Mouse (Mus musculus) small intestine, adult 2 months (tissue): ENCODE measurements around the gene Pawr. TPM values are rescaled to one million over a fixed set of nuclear protein-coding genes. Genes with fewer than 3 reads are reported as not detected.
"Not testable (repeated sequence)": the region's sequence is repeated elsewhere in the genome, so short reads cannot be mapped to it uniquely, and the experiment has no call there.

Experiments
- H3K27ac ChIP-seq: fragments of 200-500 bp; 2 replicates; pipeline ENCODE4 v1.5.1; 2012; ENCODE audit warnings: low read depth, low read length, control low read depth, inconsistent platforms; ENCODE audit not compliant: insufficient read depth
- H3K27me3 ChIP-seq: fragments of 200-500 bp; 2 replicates; pipeline ENCODE4 v1.6.1; 2012; ENCODE audit warnings: mild to moderate bottlenecking, moderate library complexity, low read length, inconsistent platforms; ENCODE audit not compliant: control insufficient read depth, insufficient read depth
- H3K36me3 ChIP-seq: fragments of 200-500 bp; 2 replicates; pipeline ENCODE4 v1.6.1; 2012; ENCODE audit warnings: mild to moderate bottlenecking, low read length, control low read depth, inconsistent platforms; ENCODE audit not compliant: control insufficient read depth, insufficient read depth
- H3K4me1 ChIP-seq: fragments of 200-500 bp; 2 replicates; pipeline ENCODE4 v1.6.1; 2012; ENCODE audit warnings: low read length, inconsistent platforms, mixed read lengths; ENCODE audit not compliant: control insufficient read depth, insufficient read depth, insufficient read length
- H3K4me3 ChIP-seq: fragments of 200-500 bp; 2 replicates; pipeline ENCODE4 v1.5.1; 2012; ENCODE audit warnings: low read depth, mild to moderate bottlenecking, control low read depth, inconsistent platforms, low read length, moderate library complexity
- CTCF ChIP-seq: fragments of 200-500 bp; IDR thresholded peaks from 2 replicates; pipeline ENCODE4 v1.5.1; 2012; ENCODE audit warnings: low read depth, mild to moderate bottlenecking, control low read depth, inconsistent platforms, low read length, moderate library complexity, mixed read lengths; ENCODE audit not compliant: insufficient replicate concordance, insufficient read length; ENCODE audit errors: extremely low read depth
- POLR2A ChIP-seq: fragments of 200-500 bp; IDR thresholded peaks from 2 replicates; pipeline ENCODE4 v1.6.1; 2012; ENCODE audit warnings: low read depth, mild to moderate bottlenecking, control low read depth, inconsistent platforms, low read length, moderate library complexity
- WGBS: fragments of 180-500 bp; shearing (Covaris S2); methylation state at CpG from one replicate; pipeline ENCODE4 v1.1.7; 2018; 5-methylcytosine and 5-hydroxymethylcytosine counted together
- polyA plus RNA-seq: library from polyadenylated mRNA; depleted of rRNA; stranded (reverse); fragments of >200 nt; gene quantifications from 2 replicates; pipeline ENCODE4 v1.2.3, GENCODE M21; 2012

The Pawr gene
- polyA plus RNA-seq, 1 experiment: 31.8 TPM

GRCm38 (mm10) chr10:108435616-108436015, 103.7 kb downstream of the Pawr start:
- H3K4me3 ChIP-seq: no peak overlapping the region
- peaks cover 3% of the 10 kb centered on the region; the same call in 1 of the 2 replicates for H3K4me1 ChIP-seq
- no peaks in the 10 kb centered on the region for H3K36me3 ChIP-seq
- H3K27me3 ChIP-seq: no peaks in the 10 kb centered on the region
- WGBS: 9% methylated on average over 5 of the region's 5 CpGs
- TF ChIP-seq CTCF: peak; percentile 20; the same call in 1 of the 2 replicates
- no peak for TF ChIP-seq POLR2A
- no peak overlapping the region for H3K27ac ChIP-seq

GRCm38 (mm10) chr10:108436365-108436764, 104.4 kb downstream of the Pawr start:
- H3K4me1 ChIP-seq: peaks cover 6% of the 10 kb centered on the region; the same call in 1 of the 2 replicates
- no peak overlapping the region for H3K4me3 ChIP-seq
- WGBS: 43% methylated on average over 8 of the region's 8 CpGs
- no peaks in the 10 kb centered on the region for H3K27me3 ChIP-seq
- no peak overlapping the region for H3K27ac ChIP-seq
- no peaks in the 10 kb centered on the region for H3K36me3 ChIP-seq
- TF ChIP-seq CTCF (no peak), POLR2A (no peak)

GRCm38 (mm10) chr10:108440251-108440650, 108.3 kb downstream of the Pawr start:
- not testable (repeated sequence) for H3K4me1 ChIP-seq, H3K4me3 ChIP-seq, H3K27me3 ChIP-seq, H3K27ac ChIP-seq, H3K36me3 ChIP-seq
- 89% methylated on average over 5 of the region's 5 CpGs for WGBS

GRCm38 (mm10) chr10:108443931-108444876, 112.3 kb downstream of the Pawr start:
- Histone ChIP-seq H3K4me1 (peaks cover 15% of the 10 kb centered on the region), H3K27ac (peak overlapping the region; percentile 72; the same call in 1 of the 2 replicates), H3K27me3 (no peaks in the 10 kb centered on the region), H3K36me3 (no peaks in the 10 kb centered on the region), H3K4me3 (peak overlapping the region; percentile 12; the same call in 1 of the 2 replicates)
- 56% methylated on average over 19 of the region's 19 CpGs for WGBS
- TF ChIP-seq CTCF (no peak), POLR2A (no peak)

- Histone ChIP-seq H3K27ac (peak overlapping the region; percentile 72), H3K4me1 (peaks cover 15% of the 10 kb centered on the region), H3K27me3 (no peaks in the 10 kb centered on the region), H3K4me3 (no peak overlapping the region), H3K36me3 (no peaks in the 10 kb centered on the region)
- WGBS: 14% methylated on average over 4 of the region's 4 CpGs
- TF ChIP-seq POLR2A (no peak), CTCF (no peak)
Observed at GRCm38 (mm10) chr10:108445123-108445522, 113.2 kb downstream of the Pawr start.

GRCm38 (mm10) chr10:108445606-108446005, 113.7 kb downstream of the Pawr start:
- H3K27me3 ChIP-seq: no peaks in the 10 kb centered on the region
- H3K4me1 ChIP-seq: peaks cover 15% of the 10 kb centered on the region
- H3K27ac ChIP-seq: peak overlapping the region; percentile 72
- H3K4me3 ChIP-seq: no peak overlapping the region
- TF ChIP-seq POLR2A: no peak
- TF ChIP-seq CTCF: no peak
- WGBS: 18% methylated on average over 10 of the region's 10 CpGs
- H3K36me3 ChIP-seq: no peaks in the 10 kb centered on the region
